Mouse (Mus musculus) skeletal muscle tissue, adult 2 months (tissue): Measurements from ENCODE around the gene Hbb-bt.
"Not testable (repeated sequence)": the region's sequence is repeated elsewhere in the genome, so short reads cannot be mapped to it uniquely, and the experiment has no call there.

Experiments used
- DNase-seq: peaks from one replicate; pipeline ENCODE4 v3.0.0-alpha.2; 2012; ENCODE audit warnings: low read depth, low spot score

Hbb-bt gene

DNA sequence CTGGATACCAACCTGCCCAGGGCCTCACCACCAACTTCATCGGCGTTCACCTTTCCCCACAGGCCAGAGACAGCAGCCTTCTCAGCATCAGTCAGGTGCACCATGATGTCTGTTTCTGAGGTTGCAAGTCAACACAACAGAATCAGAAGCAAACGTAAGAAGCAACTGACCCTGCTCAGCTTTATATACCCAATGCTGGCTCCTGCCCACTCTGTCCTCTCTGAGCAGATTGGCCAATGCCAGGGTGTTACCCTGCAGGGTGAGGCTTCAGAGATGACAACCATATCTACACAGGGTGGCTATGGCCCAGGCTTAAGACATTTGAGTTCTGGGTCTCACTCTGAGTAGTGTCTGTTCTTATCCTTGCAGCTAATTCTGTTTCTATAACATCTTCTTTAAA is at the start of gene Hbb-bt:
TSS of gene Hbb-bt (minus strand) at position 231 of the 400 bp plus-strand sequence.
- peak; percentile 27 for DNase-seq

DNA sequence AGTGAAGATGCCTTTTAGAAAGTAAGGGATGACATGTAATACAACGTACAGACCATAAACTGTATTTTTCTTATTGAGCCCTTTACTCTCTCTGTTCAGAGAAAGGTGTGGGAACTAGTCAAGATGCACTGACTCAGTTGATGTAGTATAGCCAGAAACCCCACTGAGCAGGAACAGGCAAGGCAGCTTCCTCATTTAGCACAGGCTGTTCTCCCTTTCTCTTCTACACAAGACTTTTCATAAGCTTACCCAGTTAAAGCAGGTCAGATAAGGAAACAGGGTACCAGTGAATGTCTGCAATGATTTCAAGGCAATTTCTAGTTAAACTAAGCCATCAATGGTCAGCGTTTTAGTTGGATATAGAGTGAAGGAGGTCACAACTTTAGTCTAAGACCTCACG is 47.7 kb upstream of the Hbb-bt start:
- DNase-seq: no peak

DNA sequence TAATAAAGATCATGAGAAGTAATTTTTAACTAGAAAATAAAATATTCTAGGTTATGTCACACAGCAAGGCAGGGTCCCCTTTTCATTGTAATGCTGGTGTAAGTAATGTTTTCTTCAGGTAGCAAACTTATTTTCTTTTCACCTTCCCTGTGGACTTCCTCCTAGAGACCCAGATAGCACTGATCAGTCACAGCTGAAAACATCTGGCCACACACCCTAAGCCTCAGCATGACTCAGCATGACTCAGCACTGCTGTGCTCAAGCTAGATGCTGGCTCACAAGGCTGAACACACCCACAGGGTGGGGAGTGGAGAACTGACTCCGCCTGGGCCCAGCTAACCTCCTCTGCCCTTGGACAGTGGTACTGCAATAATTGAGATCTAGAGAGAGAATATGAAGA is 47.1 kb upstream of the Hbb-bt start:
- peak; percentile 64 for DNase-seq

DNA sequence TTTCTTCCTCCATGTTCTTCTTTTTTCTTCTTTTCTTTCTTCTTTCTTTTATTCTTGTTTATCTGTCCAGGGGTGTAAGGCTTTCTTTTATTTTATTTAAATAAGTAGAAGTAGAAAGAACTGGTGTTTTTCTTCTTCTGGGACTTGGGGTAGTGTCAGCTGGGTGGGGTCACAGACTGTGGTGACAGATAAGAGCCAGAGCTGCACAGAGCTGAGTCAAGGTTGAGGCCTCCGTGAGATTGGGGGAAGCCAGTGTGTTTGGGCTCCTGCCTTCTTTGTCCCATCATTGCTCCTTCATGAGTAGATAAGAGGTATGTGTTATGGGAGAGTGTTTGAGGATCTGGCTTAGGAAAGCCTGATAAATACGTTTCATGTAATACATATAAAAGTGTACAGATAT is 45.3 kb upstream of the Hbb-bt start:
- peak; percentile 22 for DNase-seq

DNA sequence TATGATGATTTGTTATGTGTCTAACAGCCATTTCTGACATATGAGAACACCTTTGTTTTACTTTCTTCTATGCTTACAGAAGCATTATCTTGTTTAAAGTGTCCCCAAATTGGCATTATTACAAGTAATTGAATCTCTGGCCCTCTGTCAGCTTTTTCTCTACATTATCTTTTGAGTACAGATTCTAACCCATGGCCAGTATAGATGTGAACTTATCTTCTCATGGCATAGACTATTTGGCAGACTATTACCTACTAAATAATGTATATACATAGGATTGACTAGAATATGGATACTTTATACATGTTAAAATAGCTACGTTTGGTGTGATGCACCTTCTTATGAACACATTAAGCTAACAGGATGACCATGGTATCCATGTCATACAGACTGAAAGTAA is 40.9 kb upstream of the Hbb-bt start:
- DNase-seq: no peak

DNA sequence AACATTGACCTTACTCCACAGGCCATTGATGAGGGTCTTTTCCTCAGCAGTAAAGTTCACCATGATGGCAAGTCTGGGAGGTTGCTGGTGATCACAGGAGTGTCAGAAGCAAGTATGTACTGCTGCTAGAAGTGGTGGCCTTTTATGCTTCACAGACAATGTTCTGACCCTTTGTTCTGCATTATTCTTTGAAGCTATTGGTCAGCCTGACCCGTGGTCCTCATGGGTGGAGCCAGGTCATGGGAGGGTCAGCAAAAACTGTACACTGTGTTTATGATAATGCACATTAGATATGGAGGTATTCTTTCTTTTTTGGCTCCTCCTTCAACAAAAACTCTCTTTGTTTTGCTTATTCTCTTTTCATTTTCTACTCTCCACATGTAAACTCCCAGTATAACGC is 39.3 kb upstream of the Hbb-bt start, which contains the start of gene Hbb-y:
TSS of gene Hbb-y (minus strand) at position 127 of the 400 bp plus-strand sequence.
- DNase-seq: no peak

DNA sequence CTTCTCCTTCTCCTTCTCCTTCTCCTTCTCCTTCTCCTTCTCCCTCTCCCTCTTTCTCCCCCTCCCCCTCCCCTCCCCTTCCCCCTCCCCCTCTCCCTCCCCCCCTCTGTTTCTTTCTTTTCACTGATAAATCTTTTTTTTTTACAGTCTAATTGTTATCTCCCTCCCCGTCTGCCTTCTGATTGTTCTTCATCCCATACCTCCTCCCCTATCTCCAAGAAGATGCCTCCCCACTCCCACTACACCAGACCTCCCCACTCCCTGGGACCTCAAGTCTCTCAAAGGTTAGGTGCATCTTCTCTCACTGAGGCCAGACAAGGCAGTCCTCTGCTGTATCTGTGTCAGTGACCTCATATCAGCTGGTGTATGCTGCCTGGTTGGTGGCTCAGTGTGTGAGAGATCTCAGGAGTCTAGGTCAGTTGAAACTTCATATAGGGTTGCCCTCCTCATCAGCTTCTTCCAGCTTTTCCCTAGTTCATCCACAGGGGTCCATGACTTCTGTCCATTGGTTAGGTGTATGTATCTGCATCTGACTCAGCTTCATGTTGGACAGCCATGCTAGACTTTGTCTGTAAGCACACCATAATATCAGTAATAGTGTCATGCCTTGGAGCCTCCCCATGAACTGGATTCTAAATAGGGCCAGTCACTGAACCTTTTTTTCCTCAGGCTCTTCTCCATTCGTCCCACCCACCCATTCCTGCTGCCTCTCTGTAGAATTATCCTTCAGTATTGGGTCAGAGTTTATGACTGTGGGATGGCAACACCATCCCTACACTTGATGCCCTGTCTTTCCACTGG is 30.9 kb upstream of the Hbb-bt start:
- no peak for DNase-seq

DNA sequence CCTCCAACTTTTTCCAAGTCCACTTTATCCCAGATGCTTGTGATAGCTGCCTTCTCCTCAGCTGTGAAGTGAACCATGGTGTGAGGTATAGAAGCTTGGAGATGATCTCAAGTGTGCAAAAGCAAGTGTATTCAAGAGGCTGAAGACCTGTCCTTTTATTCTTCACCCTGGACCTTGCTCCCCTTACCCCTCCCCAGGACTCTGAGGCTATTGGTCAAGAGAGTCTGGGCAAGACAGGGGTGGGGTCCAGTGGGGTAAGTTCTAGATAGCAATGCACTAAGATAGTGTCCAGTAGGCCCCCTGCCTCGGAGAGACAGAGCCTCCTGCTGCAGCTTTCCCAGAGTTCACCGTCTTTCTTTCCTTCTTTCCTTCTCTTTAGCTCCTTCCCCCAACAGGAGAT is 29.2 kb upstream of the Hbb-bt start, which contains the start of gene Hbb-bh1:
TSS of gene Hbb-bh1 (minus strand) at position 131 of the 400 bp plus-strand sequence.
- no peak for DNase-seq

DNA sequence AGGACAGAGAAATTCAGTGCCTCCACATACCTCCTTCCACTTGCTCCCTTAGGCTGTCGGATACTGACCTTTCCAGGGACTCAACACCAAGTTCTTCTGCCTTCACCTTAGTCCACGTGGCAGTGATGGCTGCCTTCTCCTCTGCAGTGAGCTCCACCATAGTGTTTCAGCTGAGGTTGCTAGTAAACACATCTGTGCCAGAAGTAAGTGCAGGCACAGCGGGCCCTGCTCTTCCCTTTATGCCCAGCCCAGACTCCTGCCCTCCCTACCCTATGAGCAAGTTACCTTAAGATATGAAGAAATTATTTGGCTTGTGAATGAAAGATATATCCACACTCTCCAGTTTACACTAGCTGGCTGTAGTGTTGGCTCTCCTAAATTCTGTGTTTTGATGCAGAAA is 26.5 kb upstream of the Hbb-bt start, which contains the start of gene Hbb-bh2:
TSS of gene Hbb-bh2 (minus strand) at position 253 of the 400 bp plus-strand sequence.
- DNase-seq: no peak

DNA sequence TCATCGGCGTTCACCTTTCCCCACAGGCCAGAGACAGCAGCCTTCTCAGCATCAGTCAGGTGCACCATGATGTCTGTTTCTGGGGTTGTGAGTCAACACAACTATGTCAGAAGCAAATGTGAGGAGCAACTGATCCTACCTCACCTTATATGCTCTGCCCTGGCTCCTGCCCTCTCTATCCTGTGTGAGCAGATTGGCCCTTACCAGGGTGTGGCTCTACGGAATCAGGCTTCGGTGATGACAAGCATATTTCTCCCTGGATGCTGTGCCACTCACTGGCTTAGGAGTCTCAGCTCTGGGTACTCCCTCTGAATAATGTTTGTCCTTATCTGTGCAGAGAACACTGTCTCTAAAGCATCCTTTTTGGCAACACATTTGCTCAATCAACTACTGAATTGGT is 14.0 kb upstream of the Hbb-bt start, which contains the start of gene Hbb-bs:
TSS of gene Hbb-bs (minus strand) at position 289 of the 400 bp plus-strand sequence.
- peak; percentile 39 for DNase-seq

DNA sequence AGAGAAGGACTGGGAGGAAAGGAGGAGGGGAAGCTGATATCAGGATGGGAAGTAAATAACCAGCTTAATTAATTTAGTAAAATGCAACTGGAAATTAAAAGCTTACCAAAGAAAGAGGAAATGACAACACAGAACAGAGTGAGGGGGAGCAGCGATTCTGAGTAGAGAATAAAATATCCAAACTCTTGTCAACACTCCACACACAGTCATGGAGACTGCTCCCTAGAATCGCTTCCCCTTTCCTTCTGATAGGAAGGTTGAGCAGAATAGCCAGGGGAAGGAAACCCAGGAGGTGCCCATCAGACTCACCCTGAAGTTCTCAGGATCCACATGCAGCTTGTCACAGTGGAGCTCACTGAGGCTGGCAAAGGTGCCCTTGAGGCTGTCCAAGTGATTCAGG is 13.3 kb upstream of the Hbb-bt start:
- not testable (repeated sequence) for DNase-seq

DNA sequence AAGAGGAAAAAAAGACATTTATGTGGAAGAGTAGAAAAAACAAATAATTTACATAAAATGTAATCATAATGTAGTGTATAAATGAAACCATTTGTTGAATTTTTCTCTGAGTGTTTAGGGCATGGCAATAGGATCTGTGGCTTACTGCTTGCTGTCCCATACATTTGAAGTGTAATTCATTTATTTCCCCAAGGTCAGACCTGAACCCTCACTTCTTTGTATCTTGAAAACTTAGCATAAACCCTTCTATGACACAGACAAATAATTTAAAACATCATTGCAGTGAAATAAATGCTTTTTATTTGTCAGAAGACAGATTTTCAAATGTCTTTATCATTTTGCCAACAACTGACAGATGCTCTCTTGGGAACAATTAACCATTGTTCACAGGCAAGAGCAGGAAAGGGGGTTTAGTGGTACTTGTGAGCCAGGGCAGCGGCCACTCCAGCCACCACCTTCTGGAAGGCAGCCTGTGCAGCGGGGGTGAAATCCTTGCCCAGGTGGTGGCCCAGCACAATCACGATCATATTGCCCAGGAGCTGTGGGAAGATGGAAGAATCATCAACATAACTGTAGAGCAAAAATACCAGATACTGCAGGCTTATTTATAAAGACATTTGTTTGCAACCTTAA is 12.6 kb upstream of the Hbb-bt start:
- no peak for DNase-seq

DNA sequence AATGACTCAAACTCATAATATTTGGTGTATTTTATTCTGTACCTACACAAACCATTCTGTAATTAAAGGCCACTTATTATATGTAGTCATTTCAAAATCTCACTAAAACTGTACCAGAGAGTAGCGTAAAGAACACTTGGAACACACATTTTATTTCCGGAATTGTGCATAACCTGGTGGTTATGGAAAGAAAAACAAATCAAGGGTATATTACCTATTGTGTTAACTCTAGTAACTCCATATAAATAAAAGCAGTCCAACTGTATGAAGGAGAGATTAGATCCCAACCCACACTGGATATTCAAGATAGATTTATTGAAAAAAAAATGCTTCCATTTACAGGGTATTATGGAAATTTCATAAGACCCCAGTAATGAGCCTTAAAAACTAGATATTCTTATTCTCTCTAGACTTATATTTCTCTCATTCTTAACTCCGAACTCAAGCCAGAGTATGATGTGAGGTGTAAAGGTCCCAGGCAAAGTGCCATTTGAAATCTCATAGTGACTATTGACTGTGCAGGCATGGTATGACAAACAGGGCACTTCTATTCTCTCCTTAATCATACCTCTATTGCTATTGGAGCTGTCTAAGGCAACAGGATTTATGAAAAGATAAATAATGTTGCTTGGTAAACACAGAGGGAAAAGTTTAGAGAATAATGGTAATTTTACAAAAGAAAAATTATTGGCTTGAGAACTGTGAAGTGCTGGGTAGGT is 11.9 kb upstream of the Hbb-bt start:
- DNase-seq: no peak

DNA sequence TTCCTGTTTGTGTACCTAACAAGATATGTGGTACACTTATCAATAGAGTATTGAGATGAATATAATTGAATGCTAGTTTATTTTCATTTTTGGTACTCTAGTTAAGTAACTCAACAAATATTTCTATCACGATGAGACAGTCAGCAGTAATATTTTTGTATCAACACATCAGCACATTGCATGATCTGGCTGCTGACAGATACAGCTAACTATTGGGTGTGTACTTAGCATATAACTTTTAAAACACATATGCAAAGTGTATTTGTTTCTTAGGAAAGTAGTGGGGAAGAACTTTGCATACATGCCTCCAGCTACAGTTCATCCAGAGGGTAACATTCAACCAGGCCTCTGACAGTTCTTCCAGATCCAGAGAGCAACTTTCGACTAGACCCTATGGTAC is 10.8 kb upstream of the Hbb-bt start:
- no peak for DNase-seq

DNA sequence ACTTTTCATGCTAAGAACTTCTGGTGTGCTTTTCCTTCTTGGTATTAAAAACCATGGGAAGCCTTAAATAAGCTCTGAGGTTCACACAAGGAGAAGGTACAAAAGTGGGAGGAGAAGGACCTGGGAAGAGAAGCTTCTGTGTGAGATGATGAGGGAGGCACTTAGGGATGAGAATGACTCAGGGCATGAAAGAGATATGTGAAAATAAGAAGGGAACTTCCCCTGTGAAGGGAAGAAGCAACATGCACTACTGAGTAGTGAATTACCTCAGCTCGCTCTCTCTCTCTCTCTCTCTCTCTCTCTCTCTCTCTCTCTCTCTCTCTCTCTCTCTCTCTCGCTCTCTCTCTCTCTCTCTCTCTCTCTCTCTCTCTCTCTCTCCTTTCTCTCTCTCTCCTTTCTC is 1.3 kb upstream of the Hbb-bt start:
- DNase-seq: not testable (repeated sequence)

DNA sequence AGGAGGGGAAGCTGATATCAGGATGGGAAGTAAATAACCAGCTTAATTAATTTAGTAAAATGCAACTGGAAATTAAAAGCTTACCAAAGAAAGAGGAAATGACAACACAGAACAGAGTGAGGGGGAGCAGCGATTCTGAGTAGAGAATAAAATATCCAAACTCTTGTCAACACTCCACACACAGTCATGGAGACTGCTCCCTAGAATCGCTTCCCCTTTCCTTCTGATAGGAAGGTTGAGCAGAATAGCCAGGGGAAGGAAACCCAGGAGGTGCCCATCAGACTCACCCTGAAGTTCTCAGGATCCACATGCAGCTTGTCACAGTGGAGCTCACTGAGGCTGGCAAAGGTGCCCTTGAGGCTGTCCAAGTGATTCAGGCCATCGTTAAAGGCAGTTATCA is 644 bp downstream of the Hbb-bt start:
- DNase-seq: not testable (repeated sequence)

DNA sequence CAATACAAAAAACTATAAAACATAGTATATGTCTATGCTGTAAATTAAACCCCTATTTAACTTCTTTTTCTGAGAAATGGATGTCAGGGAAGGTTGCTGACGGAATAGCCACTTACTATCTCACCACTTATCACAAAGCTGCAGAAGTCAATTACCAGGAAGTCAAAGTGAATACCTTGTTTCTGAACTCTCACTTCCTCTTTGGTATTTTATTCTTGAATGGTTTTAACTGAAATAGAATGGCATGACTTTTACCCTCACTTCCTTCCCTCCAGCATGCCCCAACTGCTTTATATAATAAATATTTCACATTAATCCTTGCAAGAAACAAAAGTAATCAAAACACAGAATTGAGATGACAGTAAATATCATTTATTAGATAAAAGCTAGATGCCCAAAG is 1.6 kb downstream of the Hbb-bt start:
- DNase-seq: no peak

DNA sequence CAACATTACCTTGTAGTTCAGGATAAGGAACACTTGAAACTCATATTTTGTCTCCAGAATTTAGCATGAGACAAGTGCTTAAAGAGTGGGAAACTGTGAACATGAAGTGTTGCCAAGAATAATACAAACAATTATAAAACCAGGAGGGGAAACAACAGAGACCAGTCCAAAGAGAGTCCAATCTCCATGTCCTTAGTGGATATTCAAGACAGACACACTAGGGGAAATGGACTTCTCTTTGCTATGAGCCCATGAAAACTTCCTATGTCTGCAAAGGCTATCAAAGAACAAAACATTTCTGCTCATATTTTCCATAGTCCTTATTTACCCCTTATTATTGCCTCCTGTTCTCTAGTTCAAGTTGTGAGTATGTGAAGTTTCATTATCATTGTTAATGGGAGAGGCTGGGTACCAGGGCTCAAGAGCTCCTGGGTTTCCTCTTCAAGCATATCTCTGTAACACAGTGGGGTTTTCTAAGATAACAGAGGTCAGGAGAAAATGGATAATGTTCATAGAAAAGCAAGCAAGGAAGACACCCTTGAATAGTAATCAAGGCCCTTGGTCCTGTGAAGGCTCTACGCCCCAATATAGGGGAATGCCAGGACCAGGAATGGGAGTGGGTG is 2.5 kb downstream of the Hbb-bt start:
- no peak for DNase-seq

DNA sequence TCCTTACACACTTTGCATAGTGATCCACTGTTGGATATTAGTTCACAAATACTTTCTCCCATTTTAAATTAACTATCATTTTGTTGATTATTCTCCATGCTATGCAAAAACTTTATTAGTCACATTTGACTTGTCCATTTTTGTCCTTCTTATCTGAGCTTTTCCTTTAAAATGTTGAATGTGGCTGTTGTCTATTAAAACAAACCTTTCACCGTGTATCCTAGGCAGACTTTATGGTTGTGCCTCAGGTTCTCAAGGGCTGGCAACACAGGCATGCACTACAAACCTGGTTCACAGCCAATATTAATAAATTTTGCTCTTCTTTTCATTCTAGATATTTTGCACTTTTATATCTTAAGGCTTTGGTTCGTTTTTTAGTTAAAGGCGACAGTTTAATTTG is 3.0 kb downstream of the Hbb-bt start:
- no peak for DNase-seq

DNA sequence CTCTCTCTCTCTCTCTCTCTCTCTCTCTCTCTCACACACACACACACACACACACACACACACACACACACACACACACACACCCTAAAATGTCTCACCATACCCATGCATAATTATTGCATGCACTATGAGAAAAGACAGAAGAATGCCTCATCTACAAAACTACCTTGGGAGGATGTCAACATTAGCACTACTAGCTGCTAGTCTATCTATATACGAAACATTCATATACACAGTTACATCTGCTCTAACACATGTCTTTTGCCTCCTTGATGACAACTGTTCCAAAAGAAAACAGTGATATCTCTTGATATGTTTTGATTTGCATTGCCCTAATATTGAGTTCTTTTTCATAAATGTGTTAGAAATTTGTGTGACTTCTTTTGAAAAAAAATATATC is 3.5 kb downstream of the Hbb-bt start:
- no peak for DNase-seq

DNA sequence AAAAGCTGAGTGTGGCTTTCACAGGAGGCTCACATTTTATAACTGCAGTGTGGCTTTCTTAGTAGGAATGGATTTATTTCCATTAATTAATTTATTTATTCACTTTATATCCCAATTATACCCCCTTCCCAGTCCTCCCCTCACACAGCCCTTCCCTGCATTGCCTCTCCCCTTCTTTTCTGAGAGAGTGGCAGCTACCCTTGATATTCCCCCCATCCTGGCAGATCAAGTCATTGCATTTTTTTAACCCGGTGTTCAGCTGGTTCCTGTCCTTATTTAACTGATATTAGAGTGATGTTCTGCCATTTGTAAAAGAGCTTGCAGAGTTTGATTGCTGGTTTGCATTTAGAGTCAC is 4.0 kb downstream of the Hbb-bt start:
- no peak for DNase-seq
